Mouse (Mus musculus) G1E (cell line): ENCODE results near the gene Nox3. TPM values are rescaled to one million over a fixed set of nuclear protein-coding genes. Genes with fewer than 3 reads are reported as not detected.

Experiments used
- ATAC-seq: 2 replicates; pipeline ENCODE4 v1.8.0; 2016; ENCODE audit warnings: mild to moderate bottlenecking; ENCODE audit not compliant: insufficient number of reproducible peaks, poor library complexity, low FRiP score, severe bottlenecking; ENCODE audit errors: extremely low read depth
- DNase-seq: peaks from one replicate; pipeline ENCODE4 v3.0.0; 2012; ENCODE audit warnings: low spot score
- H3K27me3 ChIP-seq: 2 replicates; pipeline ENCODE4 v1.6.1; 2012; ENCODE audit warnings: mild to moderate bottlenecking, low read length, inconsistent platforms; ENCODE audit not compliant: insufficient read depth
- H3K36me3 ChIP-seq: replicated peaks from 2 replicates; pipeline ENCODE3; 2012; ENCODE audit warnings: mild to moderate bottlenecking, inconsistent platforms
- H3K4me1 ChIP-seq: 2 replicates; pipeline ENCODE4 v1.6.1; 2012; ENCODE audit warnings: low read depth, low read length, inconsistent platforms, mixed read lengths; ENCODE audit not compliant: insufficient read depth
- H3K4me3 ChIP-seq: 2 replicates; pipeline ENCODE4 v1.5.1; 2012; ENCODE audit warnings: low read depth, mild to moderate bottlenecking, inconsistent platforms, low read length, moderate library complexity, mixed read lengths
- H3K9me3 ChIP-seq: replicated peaks from 2 replicates; pipeline ENCODE4 v1.6.1; 2012; ENCODE audit warnings: inconsistent platforms
- CTCF ChIP-seq: IDR thresholded peaks from 2 replicates; pipeline ENCODE4 v1.5.1; 2012; ENCODE audit warnings: low read depth, low read length, inconsistent platforms, mixed read lengths
- GATA1 ChIP-seq: IDR thresholded peaks from 2 replicates; pipeline ENCODE4 v1.6.1; 2012; ENCODE audit warnings: borderline replicate concordance, low read length, inconsistent platforms, mixed read lengths
- GATA2 ChIP-seq: IDR thresholded peaks from 2 replicates; pipeline ENCODE4 v1.6.1; 2012; ENCODE audit warnings: low read depth, low read length, inconsistent platforms, borderline replicate concordance
- POLR2AphosphoS5 ChIP-seq: IDR thresholded peaks from 2 replicates; pipeline ENCODE4 v1.6.1; 2012; ENCODE audit warnings: low read depth, low read length, inconsistent platforms; ENCODE audit not compliant: insufficient replicate concordance
- TAL1 ChIP-seq: conservative IDR thresholded peaks from 2 replicates; pipeline ENCODE4 v1.6.1; 2012; ENCODE audit warnings: low read depth, low read length, inconsistent platforms, mixed read lengths
- polyA plus RNA-seq: library from polyadenylated mRNA; stranded (reverse); fragments of >175 nt; gene quantifications from 2 replicates; pipeline ENCODE4 v1.2.3, GENCODE M21; 2012
- total RNA-seq, 2 experiments: library from RNA; stranded (forward) in 1 of 2; stranded (reverse) in 1 of 2; fragments of 200-1000 nt in 1 of 2; fragments of >200 nt in 1 of 2; fragmentation: Nextera tagmentation in 1 of 2; gene quantifications; 2 replicates each; pipeline ENCODE4 v1.2.3; 2014 to 2017

Nox3 gene
- total and polyA plus RNA-seq, 3 experiments, result not detected

DNA sequence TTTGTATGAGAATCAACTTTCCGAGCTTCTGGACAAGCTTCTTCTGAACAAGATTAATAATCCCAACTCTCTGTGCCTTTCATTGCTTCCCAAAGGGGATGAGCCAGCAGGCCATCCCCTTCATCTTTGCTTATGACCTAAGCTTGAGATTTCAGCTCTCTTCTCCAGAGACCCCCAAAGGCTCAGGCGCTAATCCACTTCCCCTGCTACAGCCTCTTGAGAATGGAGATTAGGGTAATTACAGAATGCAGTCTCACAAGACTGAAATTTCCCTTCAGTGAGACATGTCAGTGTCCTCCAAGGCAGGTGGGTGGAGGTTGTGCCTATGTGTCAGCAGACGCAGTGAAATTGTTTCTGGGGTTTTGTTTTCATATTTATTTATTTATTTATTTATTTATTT is 45.7 kb downstream of the Nox3 start:
- H3K4me1 ChIP-seq, result no peaks in the 10 kb centered on the region
- H3K9me3 ChIP-seq, result no peaks in the 10 kb centered on the region
- no peaks in the 10 kb centered on the region for H3K27me3 ChIP-seq
- no peak overlapping the region for H3K4me3 ChIP-seq
- no peak for ATAC-seq
- no peaks in the 10 kb centered on the region for H3K36me3 ChIP-seq
- no peak for DNase-seq
- TF ChIP-seq TAL1 (no peak), GATA1 (no peak), GATA2 (no peak), POLR2AphosphoS5 (no peak), CTCF (no peak)

DNA sequence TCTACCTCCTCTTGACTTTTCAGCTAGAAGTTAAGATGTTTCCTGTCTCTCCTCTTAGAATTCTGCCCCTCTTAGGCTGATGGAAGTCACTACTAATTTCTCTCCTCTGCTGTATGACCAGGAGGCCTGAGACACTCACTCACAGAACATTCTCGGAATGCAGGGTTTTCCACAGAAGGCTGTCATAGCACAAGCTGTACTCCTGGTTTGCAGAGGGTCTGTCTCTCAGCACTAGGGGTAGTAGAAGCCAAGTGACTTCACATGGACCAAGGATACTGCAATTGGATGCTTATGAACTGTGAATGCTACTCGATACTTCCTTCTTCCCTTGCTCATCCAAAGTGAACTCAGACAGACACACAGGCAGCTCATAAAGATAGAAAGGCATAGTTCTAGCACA is 52.5 kb downstream of the Nox3 start:
- ATAC-seq (no peak), DNase-seq (no peak)
- H3K36me3 ChIP-seq, result no peaks in the 10 kb centered on the region
- H3K4me1 ChIP-seq, result no peaks in the 10 kb centered on the region
- H3K27me3 ChIP-seq, result no peaks in the 10 kb centered on the region; the same call in 1 of the 2 replicates
- H3K9me3 ChIP-seq, result no peaks in the 10 kb centered on the region
- TF ChIP-seq GATA1 (no peak), CTCF (no peak)
- H3K4me3 ChIP-seq, result no peak overlapping the region

DNA sequence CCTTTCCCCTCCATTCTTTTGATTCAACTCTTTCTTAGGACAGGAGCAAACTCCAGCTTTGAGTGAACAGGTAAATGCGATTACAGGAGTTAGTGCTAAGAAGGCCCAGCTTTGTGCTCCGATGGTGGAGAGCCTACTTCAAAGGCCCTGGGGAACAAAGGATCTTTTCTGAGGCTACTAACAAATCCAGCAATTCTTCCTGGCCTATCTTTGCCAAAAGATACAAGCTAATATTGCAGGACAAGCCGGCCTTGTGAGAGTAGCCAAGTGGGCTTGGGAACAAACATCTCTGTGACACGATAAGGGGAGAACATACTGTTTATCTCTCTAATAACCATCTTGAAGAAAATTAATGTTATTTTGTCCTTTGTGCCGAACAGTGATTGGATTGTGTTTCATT is 54.6 kb downstream of the Nox3 start:
- Histone ChIP-seq H3K36me3 (no peaks in the 10 kb centered on the region), H3K4me3 (no peak overlapping the region), H3K27me3 (no peaks in the 10 kb centered on the region; the same call in 1 of the 2 replicates), H3K4me1 (no peaks in the 10 kb centered on the region), H3K9me3 (no peaks in the 10 kb centered on the region)
- ATAC-seq (no peak), DNase-seq (no peak)
- TF ChIP-seq POLR2AphosphoS5, result no peak
- TF ChIP-seq TAL1, result no peak
- TF ChIP-seq GATA2, result no peak
- TF ChIP-seq CTCF, result no peak
- TF ChIP-seq GATA1, result no peak

DNA sequence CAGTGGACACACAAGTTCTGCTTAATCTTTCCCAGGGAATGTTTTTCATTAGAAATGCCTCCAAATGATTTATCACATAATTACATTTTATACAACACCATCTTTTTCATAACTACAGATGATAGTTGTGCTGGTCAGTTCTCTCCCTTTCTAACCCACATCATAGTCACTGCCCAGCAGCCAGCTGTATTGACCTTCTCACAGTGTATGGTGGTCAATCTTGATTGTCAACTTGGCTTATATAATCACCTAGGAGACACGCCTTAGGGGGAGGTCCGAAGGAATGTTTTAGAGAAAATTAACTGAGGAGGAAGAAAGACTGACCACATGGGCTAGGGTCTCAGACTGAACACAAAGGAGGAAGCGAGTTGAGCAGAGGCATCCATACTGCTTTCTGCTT is 57.3 kb downstream of the Nox3 start:
- H3K36me3 ChIP-seq, result no peaks in the 10 kb centered on the region
- DNase-seq (no peak), ATAC-seq (no peak)
- peaks cover 2% of the 10 kb centered on the region; the same call in 1 of the 2 replicates for H3K27me3 ChIP-seq
- H3K4me3 ChIP-seq, result no peak overlapping the region
- H3K9me3 ChIP-seq, result no peaks in the 10 kb centered on the region
- TF ChIP-seq GATA1 (no peak), CTCF (no peak)
- H3K4me1 ChIP-seq, result no peaks in the 10 kb centered on the region

DNA sequence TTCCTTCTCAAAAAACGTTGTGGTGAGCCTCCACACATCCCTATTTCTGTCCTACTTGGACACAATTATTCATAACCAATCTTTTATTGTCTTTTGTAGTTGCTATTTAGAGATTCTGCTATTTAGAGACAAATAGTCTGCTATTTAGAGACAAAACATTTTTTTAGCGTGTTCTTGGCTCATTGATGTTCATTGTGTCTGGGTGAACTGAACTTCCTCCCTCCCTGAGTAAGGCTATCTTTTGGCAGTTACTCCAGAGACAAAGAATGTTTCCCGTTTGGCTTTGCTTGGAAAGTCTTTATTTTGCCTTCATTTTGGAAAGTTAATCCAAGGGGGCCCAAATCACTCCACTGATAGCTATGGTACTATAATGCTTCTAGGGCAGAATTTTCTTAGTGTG is 63.6 kb downstream of the Nox3 start:
- ATAC-seq, result no peak
- no peaks in the 10 kb centered on the region for H3K4me1 ChIP-seq
- H3K27me3 ChIP-seq, result peaks cover 2% of the 10 kb centered on the region; the same call in 1 of the 2 replicates

DNA sequence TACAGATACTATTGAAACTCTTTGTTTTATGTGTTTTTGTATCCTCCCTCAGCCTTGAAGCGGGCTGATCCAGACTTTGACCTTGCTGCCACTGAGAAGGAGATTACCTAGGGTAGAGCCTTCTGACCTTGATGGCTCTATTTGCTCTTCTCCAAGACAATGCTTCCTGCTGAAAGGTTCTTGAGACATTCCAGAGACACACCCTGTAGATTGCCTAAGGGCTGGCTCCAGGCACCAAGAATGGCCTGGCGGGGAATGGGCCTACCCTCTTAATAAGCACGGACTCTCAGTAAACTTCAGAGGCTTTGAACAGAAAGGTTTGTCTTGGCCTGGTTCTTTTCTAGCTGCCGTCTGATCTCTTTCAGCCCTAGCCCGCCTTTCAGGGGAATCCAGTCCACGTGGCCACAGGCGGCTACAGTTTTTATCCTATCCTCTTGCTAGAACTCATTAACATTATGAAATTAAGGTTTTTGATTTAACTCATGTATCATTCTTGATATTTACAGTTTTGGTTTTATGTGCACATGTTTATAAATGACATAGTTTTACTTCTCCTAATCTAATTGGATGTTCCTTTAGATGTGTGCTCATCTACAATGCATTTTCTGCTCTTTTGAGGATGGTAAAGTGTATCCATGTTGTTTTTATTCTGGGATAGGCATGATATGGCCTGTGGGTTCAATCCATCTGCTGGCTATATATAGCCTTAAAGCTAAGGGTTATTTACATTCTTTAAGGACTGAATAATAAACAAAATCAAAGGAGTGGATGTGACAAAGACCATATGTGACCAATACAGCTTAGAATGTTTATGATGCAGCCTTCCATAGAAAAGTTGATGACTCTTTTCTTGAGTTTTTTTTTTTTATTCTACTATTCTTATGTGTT is 79.5 kb downstream of the Nox3 start:
- H3K27me3 ChIP-seq, result peaks cover 3% of the 10 kb centered on the region
- no peaks in the 10 kb centered on the region for H3K9me3 ChIP-seq
- no peaks in the 10 kb centered on the region for H3K4me1 ChIP-seq
- DNase-seq, result no peak
- no peak overlapping the region for H3K4me3 ChIP-seq
- no peak for TF ChIP-seq GATA2
- no peak for TF ChIP-seq POLR2AphosphoS5
- TF ChIP-seq GATA1, result no peak
- TF ChIP-seq CTCF, result no peak
- no peak for TF ChIP-seq TAL1
- no peak for ATAC-seq
- no peaks in the 10 kb centered on the region for H3K36me3 ChIP-seq

More for the DNA sequence above, 63.6 kb downstream of the Nox3 start:
- no peak for DNase-seq
- TF ChIP-seq CTCF (no peak), GATA2 (no peak), TAL1 (no peak), POLR2AphosphoS5 (no peak), GATA1 (no peak)
- no peak overlapping the region for H3K4me3 ChIP-seq
- no peaks in the 10 kb centered on the region for H3K36me3 ChIP-seq
- H3K9me3 ChIP-seq, result no peaks in the 10 kb centered on the region

DNA sequence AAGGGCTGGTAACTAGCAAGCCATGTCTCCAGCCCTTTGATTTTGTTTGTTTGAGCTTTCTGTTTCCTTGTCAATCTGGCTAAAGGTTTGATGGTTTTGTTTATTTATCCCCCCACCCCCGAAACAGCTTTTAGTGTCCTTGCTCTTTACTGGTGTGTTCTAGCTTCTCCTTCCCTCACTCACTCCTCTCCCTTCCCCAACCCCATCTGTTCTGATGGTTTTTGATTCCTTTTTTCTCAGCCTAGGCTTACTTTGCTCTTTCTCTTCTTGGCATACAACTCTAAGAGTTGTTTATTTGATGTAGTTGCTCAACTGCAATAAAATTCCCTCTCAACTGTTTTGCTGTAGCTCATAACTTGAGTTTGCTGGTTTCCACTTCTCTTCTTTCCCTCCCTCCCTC is 80.5 kb downstream of the Nox3 start:
- Histone ChIP-seq H3K9me3 (no peaks in the 10 kb centered on the region), H3K27me3 (peaks cover 3% of the 10 kb centered on the region), H3K4me3 (no peak overlapping the region), H3K36me3 (no peaks in the 10 kb centered on the region), H3K4me1 (no peaks in the 10 kb centered on the region)
- ATAC-seq, result no peak
- DNase-seq, result no peak
- TF ChIP-seq TAL1 (no peak), GATA2 (no peak), GATA1 (no peak), POLR2AphosphoS5 (no peak)
